Mouse (Mus musculus): ENCODE data around the gene Fam57a.

The Fam57a gene

DNA sequence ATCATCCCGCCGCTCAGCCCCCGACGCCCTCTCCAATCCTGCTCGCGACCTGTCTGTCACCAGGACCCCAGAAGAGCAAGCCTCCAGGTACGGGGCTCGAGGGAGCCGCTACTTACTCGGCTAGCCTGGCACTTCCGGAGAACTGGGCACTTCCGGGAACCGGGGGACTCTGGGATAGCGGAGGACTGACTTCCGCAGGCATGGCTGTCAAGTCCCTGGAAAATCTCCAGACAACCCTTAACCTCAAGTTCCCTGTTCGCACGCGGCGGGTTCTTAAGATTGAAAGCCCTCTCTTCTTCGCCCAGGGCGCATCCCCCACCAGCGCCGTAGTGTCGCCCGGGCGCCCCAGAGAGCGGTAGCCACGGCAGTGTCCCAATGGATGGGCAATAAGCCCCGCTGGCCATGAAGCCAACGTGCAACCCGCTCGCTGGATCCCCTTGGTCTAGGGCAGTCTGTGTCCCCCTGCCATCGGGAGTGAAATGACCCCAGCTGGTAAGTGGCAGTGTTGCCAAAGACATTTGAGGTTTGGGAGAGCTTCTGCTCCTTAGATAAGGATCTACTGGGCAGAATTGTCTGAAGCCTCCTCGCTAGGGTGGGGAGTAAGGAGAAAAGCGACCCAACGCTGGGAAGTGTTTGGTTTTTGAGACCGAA lies at the start of gene Fam57a, which contains the start of gene Vps53:
Gene Fam57a, plus strand, starts transcription at position 177 of the 651 bp plus-strand sequence.
Gene Vps53, minus strand, starts transcription at position 153 of the 651 bp plus-strand sequence.
- peak; percentile 77 to 81 for DNase-seq

GRCm38 (mm10) chr11:76130859-76131258 lies 48.6 kb upstream of the Fam57a start:
- DNase-seq = no peak

DNA sequence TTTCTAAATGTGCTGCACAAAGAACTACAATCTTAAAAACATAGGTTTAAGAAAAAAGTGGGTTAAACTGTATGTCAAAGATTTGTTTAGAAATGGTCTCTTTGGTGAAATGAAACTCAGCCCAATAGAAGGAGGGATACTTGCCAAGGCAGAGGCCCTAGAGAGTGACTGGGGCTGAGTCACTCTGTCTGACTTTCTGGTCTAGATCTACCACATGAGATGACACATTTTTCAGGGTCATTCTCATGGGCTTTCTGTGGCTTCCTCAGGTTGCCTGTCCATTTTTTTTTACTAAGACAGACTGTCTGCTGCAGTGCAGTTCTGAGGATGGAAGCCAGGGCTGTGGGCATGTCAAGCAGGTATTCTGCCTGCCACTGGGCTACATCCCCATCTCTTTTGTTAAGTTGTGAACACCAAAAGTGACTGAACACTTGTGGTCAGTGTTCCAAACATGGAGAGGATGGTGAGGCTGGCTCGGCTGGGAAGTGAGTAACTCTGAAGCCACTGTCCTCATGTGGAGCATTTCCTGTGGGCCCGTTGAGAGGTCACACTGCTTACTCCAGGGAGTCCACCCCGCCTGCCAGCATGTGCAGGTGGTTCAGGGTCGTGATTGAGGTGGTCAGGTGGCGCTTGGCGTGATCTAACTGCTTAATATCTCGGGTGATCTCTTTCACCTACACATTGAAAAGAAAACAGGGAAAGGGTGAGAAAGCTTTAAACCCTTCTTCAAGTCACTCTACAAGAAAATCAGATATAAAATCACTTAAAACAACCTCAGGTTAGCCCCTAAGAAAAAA lies 43.6 kb upstream of the Fam57a start:
- no peak for DNase-seq

DNA sequence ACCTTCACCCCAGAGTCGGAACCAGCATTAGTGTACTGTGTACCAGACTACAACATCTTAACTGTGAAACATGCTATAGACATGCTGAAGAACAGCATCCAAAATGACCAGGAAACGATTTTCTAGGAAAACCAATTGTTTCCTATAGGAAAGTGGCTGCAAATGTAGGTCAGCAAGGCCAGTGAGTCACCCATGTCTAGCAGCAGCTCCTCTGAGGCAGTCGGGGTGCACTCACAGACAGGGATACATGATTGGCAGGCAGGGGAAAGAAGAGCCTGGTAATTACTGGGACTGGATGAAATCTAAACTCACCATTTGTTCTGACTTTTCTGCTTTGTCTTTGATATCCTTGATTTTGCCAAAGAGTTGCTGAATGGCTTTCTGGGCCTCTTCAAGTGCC lies 41.5 kb upstream of the Fam57a start:
- no peak for DNase-seq

GRCm38 (mm10) chr11:76144386-76144785 lies 35.1 kb upstream of the Fam57a start:
- DNase-seq = no peak

- DNase-seq = no peak
These were observed 34.3 kb upstream of the Fam57a start for GRCm38 (mm10) chr11:76145169-76145568.

DNA sequence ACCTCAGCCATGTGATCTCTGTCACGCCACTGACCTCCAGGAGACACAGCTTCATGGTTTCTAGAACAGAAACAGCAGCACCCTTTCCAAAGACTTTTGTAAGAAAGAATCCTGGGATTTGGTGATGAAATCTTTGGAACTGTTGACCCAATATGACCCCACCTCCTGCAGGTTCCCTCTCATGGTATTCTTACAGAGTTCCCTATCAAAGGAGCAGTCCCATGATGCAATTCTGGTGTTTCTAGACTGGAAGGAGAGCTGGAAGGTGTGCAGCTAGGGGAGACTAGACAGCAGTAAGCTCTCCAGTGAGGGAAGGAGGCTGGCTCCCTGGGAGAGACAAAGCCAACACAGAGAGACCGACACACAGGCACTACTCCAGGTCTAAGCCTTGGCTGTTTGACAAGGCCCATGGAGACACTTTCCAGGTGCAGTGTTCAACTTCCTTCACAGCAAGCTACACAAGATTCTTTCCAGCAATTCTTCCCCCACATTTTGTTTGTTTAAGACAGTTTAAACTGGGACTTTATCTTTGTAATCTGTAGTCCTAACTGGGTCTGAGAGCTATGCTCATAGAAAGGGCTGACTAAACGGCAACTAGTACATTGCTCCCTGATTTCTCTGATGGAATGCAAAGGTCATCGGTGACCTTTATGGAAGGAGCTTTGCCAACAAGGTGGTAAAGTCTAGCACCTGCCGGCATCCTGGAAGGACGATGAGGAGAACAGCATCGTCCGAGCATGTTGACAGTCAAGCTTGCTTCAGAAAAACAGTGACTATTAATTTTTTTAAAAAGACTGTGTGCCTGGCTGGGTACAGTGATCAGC lies 33.1 kb upstream of the Fam57a start:
- DNase-seq = no peak

GRCm38 (mm10) chr11:76148055-76149008 lies 31.1 kb upstream of the Fam57a start:
- DNase-seq = no peak

DNA sequence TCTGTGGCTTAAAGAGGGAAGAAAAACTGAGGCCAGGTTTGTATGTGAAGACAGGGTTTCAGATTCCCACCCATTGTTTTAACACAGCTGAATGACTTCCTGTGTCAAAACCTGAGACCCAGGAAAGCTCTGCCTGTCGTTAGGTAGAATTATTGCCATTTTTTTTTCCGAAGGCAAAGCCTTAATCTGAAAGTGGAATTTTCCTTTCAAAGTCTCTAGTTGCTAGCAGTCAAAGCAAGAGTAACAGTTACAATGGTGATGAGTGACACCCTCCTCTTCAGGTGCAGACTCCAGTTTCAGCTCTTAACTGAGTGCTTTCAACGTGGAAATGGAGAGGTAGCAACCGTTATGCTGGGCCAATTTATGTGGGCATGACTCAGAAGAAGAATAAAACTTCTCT lies 28.5 kb upstream of the Fam57a start:
- DNase-seq = no peak

GRCm38 (mm10) chr11:76153236-76153951 lies 26.1 kb upstream of the Fam57a start:
- DNase-seq = no peak

DNA sequence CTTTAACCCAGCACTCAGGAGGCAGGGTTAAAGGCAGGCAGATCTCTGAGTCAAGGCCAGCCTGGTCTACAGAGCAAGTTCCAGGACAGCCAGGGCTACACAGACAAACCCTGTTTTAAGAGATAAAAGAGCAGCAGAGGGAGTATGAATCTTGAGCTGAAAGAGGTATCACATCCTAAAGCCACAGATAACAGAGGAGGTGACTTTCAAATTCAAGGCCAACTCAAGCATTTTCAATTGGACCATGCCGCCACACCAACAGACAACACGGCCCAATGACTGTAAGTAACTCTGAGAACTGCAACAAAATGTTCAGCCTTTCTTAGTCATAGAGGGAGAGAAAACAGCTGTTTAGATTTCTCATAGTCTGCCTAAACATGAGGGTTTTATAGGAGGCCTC lies 25.3 kb upstream of the Fam57a start:
- no peak for DNase-seq

- DNase-seq = no peak
These were observed 24.6 kb upstream of the Fam57a start for GRCm38 (mm10) chr11:76154861-76155260.

DNA sequence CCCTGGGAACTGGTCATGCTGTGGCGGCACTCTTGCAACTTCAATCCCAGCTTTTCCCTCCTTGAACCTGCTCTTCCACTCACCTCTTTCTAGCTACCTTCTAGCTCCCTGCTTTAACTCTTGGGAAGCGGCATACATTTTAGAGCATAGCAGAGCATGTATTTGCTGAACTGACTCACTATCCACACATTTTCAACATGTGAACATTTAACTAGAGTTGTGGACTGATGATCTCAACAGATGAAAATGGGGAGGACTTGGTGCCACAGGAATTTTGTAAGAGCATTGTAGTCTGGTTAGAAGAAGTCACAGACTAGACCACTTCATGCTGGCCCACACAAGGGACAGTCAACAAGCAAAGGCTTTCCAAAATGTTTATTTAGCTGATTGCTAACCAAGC lies 21.1 kb upstream of the Fam57a start:
- DNase-seq = no peak

DNA sequence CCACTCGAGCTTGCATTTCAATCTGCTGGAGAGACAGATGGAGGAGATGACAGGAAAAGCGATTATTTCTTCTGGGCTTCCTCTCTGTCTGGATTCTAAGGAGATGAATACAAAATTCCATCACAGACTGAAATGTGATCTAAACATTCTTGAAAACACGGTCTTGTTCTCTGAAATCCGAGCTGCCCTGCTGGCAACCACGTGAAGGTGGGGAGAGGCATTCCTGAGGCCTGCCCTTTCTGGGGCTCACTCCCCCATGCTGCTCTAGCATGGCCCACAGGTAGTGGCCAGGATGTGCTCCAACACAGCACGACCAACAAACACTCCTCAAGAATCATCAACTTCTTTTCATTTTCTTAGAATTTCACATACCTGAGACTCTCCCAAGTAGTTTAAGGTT lies 19.2 kb upstream of the Fam57a start:
- no peak for DNase-seq

DNA sequence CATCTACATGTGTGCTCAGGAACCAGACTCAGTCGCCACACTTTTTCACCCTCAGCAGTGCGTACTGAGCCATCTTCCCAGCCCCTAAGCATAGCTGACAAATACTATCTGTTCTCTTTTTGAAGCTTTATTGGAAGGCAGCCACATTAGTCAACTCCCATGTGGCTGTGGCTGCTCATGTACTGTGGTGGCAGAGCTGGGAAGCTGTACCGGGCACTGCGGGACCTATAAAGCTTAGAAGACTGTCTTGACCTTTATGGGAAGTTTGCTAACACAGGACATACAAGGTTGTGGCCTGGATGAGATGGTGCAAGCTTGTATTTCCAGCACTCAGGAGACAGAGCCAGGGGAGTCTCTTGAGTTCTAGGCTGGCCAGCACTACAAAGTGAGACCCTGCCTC lies 12.8 kb upstream of the Fam57a start:
- DNase-seq = no peak

GRCm38 (mm10) chr11:76167079-76167765 lies 12.2 kb upstream of the Fam57a start:
- peak in 1 of 2 experiments; percentile 20 for DNase-seq

- DNase-seq = no peak
These were observed 10.5 kb upstream of the Fam57a start for GRCm38 (mm10) chr11:76168976-76169375.

DNA sequence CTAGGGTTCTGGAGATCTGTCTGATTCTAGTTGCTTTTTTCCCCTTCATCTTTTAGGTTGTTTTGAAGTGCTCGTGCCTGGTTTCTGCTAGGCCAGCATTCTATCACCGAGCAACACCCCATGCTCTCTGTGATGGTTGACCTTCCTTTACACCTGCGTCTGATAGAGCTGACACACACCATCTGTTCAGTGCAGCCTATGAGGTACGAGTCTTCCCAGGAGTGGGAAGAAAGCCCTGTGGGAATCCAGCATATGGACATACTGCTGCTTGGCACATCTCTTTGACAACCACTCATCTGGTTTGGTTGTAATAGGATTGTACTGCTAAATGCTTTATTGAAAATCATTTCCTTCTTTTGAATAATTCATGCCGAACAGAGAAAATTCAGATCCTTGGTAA lies 9.3 kb upstream of the Fam57a start:
- DNase-seq = no peak

- DNase-seq = peak in 1 of 2 experiments; percentile 11
These were observed 561 bp upstream of the Fam57a start for GRCm38 (mm10) chr11:76178726-76179494.

- no peak for DNase-seq
These were observed 672 bp downstream of the Fam57a start for GRCm38 (mm10) chr11:76180146-76180540.
